Mouse (Mus musculus) CH12.LX (cell line): ENCODE measurements around the gene Lama2. TPM values are rescaled to one million over a fixed set of nuclear protein-coding genes. Genes with fewer than 3 reads are reported as not detected.

Experiments
- DNase-seq: peaks from one replicate; pipeline ENCODE4 v3.0.0-alpha.2; 2013; ENCODE audit errors: extremely low read depth
- H3K27ac ChIP-seq: 2 replicates; pipeline ENCODE4 v1.5.1; 2012; ENCODE audit warnings: low read depth, mild to moderate bottlenecking, control low read depth, moderate library complexity; ENCODE audit not compliant: insufficient read depth
- H3K27me3 ChIP-seq: replicated peaks from 2 replicates; pipeline ENCODE3; 2012; ENCODE audit warnings: inconsistent platforms
- H3K36me3 ChIP-seq, 2 experiments: replicated peaks in 1 of 2; 2 replicates each; pipeline versions ENCODE3 to v1.6.1; 2012; ENCODE audit warnings: inconsistent platforms in 1 of 2, low read length in 1 of 2, mild to moderate bottlenecking in 1 of 2, mixed read lengths in 1 of 2, moderate library complexity in 1 of 2; ENCODE audit not compliant: control insufficient read depth in 1 of 2, insufficient read depth in 1 of 2
- H3K4me1 ChIP-seq, 2 experiments: 2 replicates each; pipeline ENCODE4 v1.6.1; 2012; ENCODE audit warnings: inconsistent platforms in 1 of 2, moderate library complexity in 1 of 2; ENCODE audit not compliant: insufficient read depth in 2 of 2, control insufficient read depth in 1 of 2
- H3K4me2 ChIP-seq: 2 replicates; pipeline ENCODE4 v1.6.1; 2012; ENCODE audit warnings: low read depth, mild to moderate bottlenecking, control low read depth; ENCODE audit not compliant: poor library complexity, insufficient read depth, severe bottlenecking
- H3K4me3 ChIP-seq, 3 experiments: fragments of 150-350 bp in 1 of 3; sonication (generic) in 1 of 3; replicated peaks in 1 of 3; 2 replicates each; pipeline versions ENCODE3 to v1.5.1; 2011 to 2012; ENCODE audit warnings: low read depth in 2 of 3, low read length in 2 of 3, mild to moderate bottlenecking in 2 of 3, moderate library complexity in 2 of 3, control low read depth in 1 of 3, improper control_type of control experiment in 1 of 3, inconsistent platforms in 1 of 3, mixed read lengths in 1 of 3; ENCODE audit not compliant: poor library complexity in 1 of 3
- H3K79me2 ChIP-seq: replicated peaks from 2 replicates; pipeline ENCODE4 v1.6.1; 2012; ENCODE audit warnings: mild to moderate bottlenecking, moderate library complexity; ENCODE audit not compliant: control insufficient read depth, poor library complexity, insufficient read depth, severe bottlenecking; ENCODE audit errors: extremely low read depth
- H3K9ac ChIP-seq: 2 replicates; pipeline ENCODE4 v1.6.1; 2012; ENCODE audit warnings: low read depth, mild to moderate bottlenecking, control low read depth, moderate library complexity; ENCODE audit not compliant: insufficient read depth
- H3K9me3 ChIP-seq: replicated peaks from 2 replicates; pipeline ENCODE3; 2012; ENCODE audit warnings: low read length, inconsistent platforms, mixed read lengths
- CHD1 ChIP-seq: IDR thresholded peaks from 2 replicates; pipeline ENCODE4 v1.6.1; 2012; ENCODE audit warnings: low read depth, low read length, improper control_type of control experiment, inconsistent platforms
- CHD2 ChIP-seq: IDR thresholded peaks from 2 replicates; pipeline ENCODE4 v1.6.1; 2011; ENCODE audit warnings: low read length, improper control_type of control experiment
- E2F4 ChIP-seq: IDR thresholded peaks from 2 replicates; pipeline ENCODE4 v1.6.1; 2011; ENCODE audit warnings: low read depth, low read length, improper control_type of control experiment; ENCODE audit not compliant: insufficient replicate concordance
- ELF1 ChIP-seq: IDR thresholded peaks from 2 replicates; pipeline ENCODE4 v1.6.1; 2014; ENCODE audit warnings: low read depth, mild to moderate bottlenecking, inconsistent platforms, low read length, improper control_type of control experiment
- EP300 ChIP-seq: IDR thresholded peaks from 2 replicates; pipeline ENCODE4 v1.6.1; 2011; ENCODE audit warnings: low read length, improper control_type of control experiment
- GABPA ChIP-seq: IDR thresholded peaks from 2 replicates; pipeline ENCODE4 v1.6.1; 2012; ENCODE audit warnings: low read depth, low read length, improper control_type of control experiment, inconsistent platforms; ENCODE audit not compliant: insufficient replicate concordance
- HCFC1 ChIP-seq: IDR thresholded peaks from 2 replicates; pipeline ENCODE4 v1.6.1; 2012; ENCODE audit warnings: low read depth, mild to moderate bottlenecking, inconsistent platforms, low read length, improper control_type of control experiment
- JUN ChIP-seq: IDR thresholded peaks from 2 replicates; pipeline ENCODE4 v1.6.1; 2011; ENCODE audit warnings: low read depth, mild to moderate bottlenecking, low read length, improper control_type of control experiment, moderate library complexity; ENCODE audit not compliant: insufficient read depth
- KAT2A ChIP-seq: IDR thresholded peaks from 2 replicates; pipeline ENCODE4 v1.6.1; 2012; ENCODE audit warnings: low read length, improper control_type of control experiment, inconsistent platforms; ENCODE audit not compliant: insufficient replicate concordance
- MAX ChIP-seq: IDR thresholded peaks from 2 replicates; pipeline ENCODE4 v1.6.1; 2011; ENCODE audit warnings: low read length, improper control_type of control experiment
- MAZ ChIP-seq: IDR thresholded peaks from 2 replicates; pipeline ENCODE4 v1.6.1; 2012; ENCODE audit warnings: low read depth, mild to moderate bottlenecking, inconsistent platforms, low read length, improper control_type of control experiment, moderate library complexity
- MEF2A ChIP-seq: IDR thresholded peaks from 2 replicates; pipeline ENCODE4 v1.6.1; 2014; ENCODE audit warnings: low read depth, mild to moderate bottlenecking, inconsistent platforms, low read length, improper control_type of control experiment, borderline replicate concordance
- POLR2AphosphoS2 ChIP-seq: IDR thresholded peaks from 2 replicates; pipeline ENCODE4 v1.6.1; 2011; ENCODE audit warnings: low read depth, low read length, improper control_type of control experiment
- RCOR1 ChIP-seq: conservative IDR thresholded peaks from 2 replicates; pipeline ENCODE4 v1.6.1; 2012; ENCODE audit warnings: low read depth, mild to moderate bottlenecking, inconsistent platforms, low read length, improper control_type of control experiment
- UBTF ChIP-seq: IDR thresholded peaks from 2 replicates; pipeline ENCODE4 v1.6.1; 2012; ENCODE audit warnings: low read depth, mild to moderate bottlenecking, inconsistent platforms, low read length, improper control_type of control experiment, moderate library complexity
- ZC3H11A ChIP-seq: IDR thresholded peaks from 2 replicates; pipeline ENCODE4 v1.6.1; 2012; ENCODE audit warnings: low read depth, mild to moderate bottlenecking, inconsistent platforms, low read length, improper control_type of control experiment
- ZKSCAN1 ChIP-seq: IDR thresholded peaks from 2 replicates; pipeline ENCODE4 v1.6.1; 2012; ENCODE audit warnings: low read depth, inconsistent platforms, low read length, improper control_type of control experiment, borderline replicate concordance
- ZMIZ1 ChIP-seq: IDR thresholded peaks from 2 replicates; pipeline ENCODE4 v1.6.1; 2012; ENCODE audit warnings: low read depth, mild to moderate bottlenecking, inconsistent platforms, low read length, improper control_type of control experiment
- dilution Hi-C: fragments of 300-500 bp; cut with MboI; formaldehyde crosslinking; loops from 2 replicates; pipeline ENCODE4 v1.14.3; 2020; ENCODE audit warnings: low sequenced_read_pairs; ENCODE audit not compliant: extremely low pct_unique_long_range_greater_than_20kb, extremely low pct_ligation_motif_present
- in situ Hi-C: fragments of 300-500 bp; cut with MboI; formaldehyde crosslinking; loops from 3 replicates; pipeline ENCODE4 v1.14.3; 2019; ENCODE audit warnings: low sequenced_read_pairs, low pct_ligation_motif_present, low pct_unique_long_range_greater_than_20kb, mixed read lengths
- polyA plus RNA-seq: library from polyadenylated mRNA; unstranded; fragments of >175 nt; gene quantifications from 2 replicates; pipeline ENCODE4 v1.2.1, GENCODE M21; 2012; ENCODE audit warnings: low read depth; ENCODE audit not compliant: insufficient read length
- total RNA-seq, 2 experiments: library from RNA; depleted of rRNA; stranded (reverse); fragments of 300-350 nt in 1 of 2; fragments of >200 nt in 1 of 2; gene quantifications; 2 replicates each; pipeline ENCODE4 v1.2.3; 2012 to 2014

Lama2 gene
- total and polyA plus RNA-seq, 3 experiments, result not detected

GRCm38 (mm10) chr10:27234755-27235154 is 384.8 kb downstream of the Lama2 start:
- Histone ChIP-seq H3K9ac (no peak overlapping the region), H3K27me3 (no peaks in the 10 kb centered on the region), H3K36me3 (no peaks in the 10 kb centered on the region), H3K4me1 (no peaks in the 10 kb centered on the region), H3K27ac (no peak overlapping the region), H3K4me3 (no peak overlapping the region), H3K4me2 (no peak overlapping the region), H3K9me3 (no peaks in the 10 kb centered on the region), H3K79me2 (no peaks in the 10 kb centered on the region)
- in situ Hi-C loops, result no loop called here
- dilution Hi-C loops, result no loop called here
- DNase-seq, result no peak
- TF ChIP-seq MAX, result no peak
- TF ChIP-seq ZC3H11A, result no peak
- no peak for TF ChIP-seq GABPA
- TF ChIP-seq MAZ, result no peak
- TF ChIP-seq E2F4, result no peak
- no peak for TF ChIP-seq CHD2

GRCm38 (mm10) chr10:27233577-27233976 is 386.0 kb downstream of the Lama2 start:
- no peak overlapping the region for H3K4me3 ChIP-seq
- H3K4me1 ChIP-seq, result no peaks in the 10 kb centered on the region
- H3K27ac ChIP-seq, result no peak overlapping the region
- H3K9me3 ChIP-seq, result no peaks in the 10 kb centered on the region
- H3K36me3 ChIP-seq, result no peaks in the 10 kb centered on the region
- no peak overlapping the region for H3K4me2 ChIP-seq
- no peaks in the 10 kb centered on the region for H3K79me2 ChIP-seq
- in situ Hi-C loops, result no loop called here
- H3K27me3 ChIP-seq, result no peaks in the 10 kb centered on the region
- TF ChIP-seq RCOR1 (no peak), EP300 (no peak), ELF1 (no peak), UBTF (no peak), HCFC1 (no peak), JUN (no peak), KAT2A (no peak), ZKSCAN1 (no peak), MEF2A (no peak), CHD1 (no peak), ZMIZ1 (no peak), POLR2AphosphoS2 (no peak), GABPA (no peak)
- dilution Hi-C loops, result no loop called here
- no peak for DNase-seq
- H3K9ac ChIP-seq, result no peak overlapping the region
